Mouse (Mus musculus) midbrain, embryonic 11.5 days (tissue): ENCODE measurements around the gene Nckap5l. TPM values are rescaled to one million over a fixed set of nuclear protein-coding genes. Genes with fewer than 3 reads are reported as not detected.
A peak's percentile ranks its signal among the peaks of the same experiment; 100 is the strongest.

Source experiments
- ATAC-seq: fragments of 200-750 bp; cut with Nextera tagmentation; 2 replicates; pipeline ENCODE4 v1.8.0; 2017; ENCODE audit warnings: moderate TSS enrichment, moderate library complexity; ENCODE audit not compliant: low FRiP score
- DNase-seq: peaks from one replicate; pipeline ENCODE4 v3.0.0; 2015; ENCODE audit warnings: low spot score; ENCODE audit errors: missing footprints
- H3K27ac ChIP-seq: fragments of 300-500 bp; sonication (generic); 2 replicates; pipeline ENCODE4 v1.5.1; 2014; ENCODE audit warnings: low read depth, low read length
- H3K27me3 ChIP-seq: fragments of 300-500 bp; sonication (generic); 2 replicates; pipeline ENCODE4 v1.6.1; 2014; ENCODE audit warnings: mild to moderate bottlenecking, low read length, moderate library complexity, mixed read lengths; ENCODE audit not compliant: control insufficient read depth, insufficient read depth
- H3K36me3 ChIP-seq: fragments of 300-500 bp; sonication (generic); 2 replicates; pipeline ENCODE4 v1.6.1; 2014; ENCODE audit warnings: mild to moderate bottlenecking, low read length, moderate library complexity, mixed read lengths; ENCODE audit not compliant: control insufficient read depth, insufficient read depth
- H3K4me1 ChIP-seq: fragments of 300-500 bp; sonication (generic); 2 replicates; pipeline ENCODE4 v1.6.1; 2014; ENCODE audit warnings: low read length; ENCODE audit not compliant: control insufficient read depth, insufficient read depth
- H3K4me2 ChIP-seq: fragments of 300-500 bp; sonication (generic); 2 replicates; pipeline ENCODE4 v1.6.1; 2014; ENCODE audit warnings: mild to moderate bottlenecking, moderate library complexity
- H3K4me3 ChIP-seq: fragments of 300-500 bp; sonication (generic); 2 replicates; pipeline ENCODE4 v1.5.1; 2014; ENCODE audit warnings: low read depth, low read length
- H3K9ac ChIP-seq: fragments of 300-500 bp; sonication (generic); 2 replicates; pipeline ENCODE4 v1.6.1; 2014; ENCODE audit warnings: low read length
- H3K9me3 ChIP-seq: fragments of 300-500 bp; sonication (generic); 2 replicates; pipeline ENCODE4 v1.6.1; 2016; ENCODE audit warnings: low read length; ENCODE audit not compliant: control insufficient read depth
- WGBS: fragments of 180-500 bp; shearing (Covaris S2); extraction: QIAGEN DNeasy Blood & Tissue Kit; methylation state at CpG from one replicate; pipeline ENCODE4 v1.1.7; 2014; 5-methylcytosine and 5-hydroxymethylcytosine counted together
- polyA plus RNA-seq: library from polyadenylated mRNA; unstranded; fragments of >200 nt; fragmentation: Nextera tagmentation; extraction: Ambion mirVana; gene quantifications from 2 replicates; pipeline ENCODE4 v1.2.1, GENCODE M21; 2014

Gene Nckap5l
- polyA plus RNA-seq, 1 experiment from 2014 or later = 9.4 TPM

- Histone ChIP-seq H3K27me3 (no peaks in the 10 kb centered on the region), H3K4me2 (no peak overlapping the region), H3K36me3 (peaks cover 12% of the 10 kb centered on the region), H3K4me1 (peaks cover 10% of the 10 kb centered on the region), H3K27ac (no peak overlapping the region), H3K9ac (no peak overlapping the region), H3K9me3 (no peaks in the 10 kb centered on the region), H3K4me3 (no peak overlapping the region)
- WGBS = 93% methylated on average over 10 of the region's 10 CpGs
- peak; percentile 41 for DNase-seq
- no peak for ATAC-seq
Observed at GRCm38 (mm10) chr15:99423131-99423530, 34.4 kb downstream of the Nckap5l start.

- Histone ChIP-seq H3K4me3 (no peak overlapping the region), H3K9me3 (no peaks in the 10 kb centered on the region), H3K27ac (no peak overlapping the region), H3K36me3 (peaks cover 12% of the 10 kb centered on the region), H3K4me1 (peaks cover 10% of the 10 kb centered on the region), H3K27me3 (no peaks in the 10 kb centered on the region), H3K9ac (no peak overlapping the region), H3K4me2 (no peak overlapping the region)
- DNase-seq = peak; percentile 74
- WGBS = 92% methylated on average over 23 of the region's 23 CpGs
- no peak for ATAC-seq
Observed at GRCm38 (mm10) chr15:99422551-99422950, 35.0 kb downstream of the Nckap5l start.

- Histone ChIP-seq H3K4me2 (no peak overlapping the region), H3K27ac (peak overlapping the region; percentile 12; the same call in 1 of the 2 replicates), H3K36me3 (peaks cover 8% of the 10 kb centered on the region; the same call in 1 of the 2 replicates), H3K9ac (no peak overlapping the region), H3K4me3 (no peak overlapping the region), H3K4me1 (peaks cover 10% of the 10 kb centered on the region), H3K27me3 (no peaks in the 10 kb centered on the region), H3K9me3 (no peaks in the 10 kb centered on the region)
- DNase-seq = peak; percentile 82
- 90% methylated on average over 8 of the region's 8 CpGs for WGBS
- ATAC-seq = no peak
Observed at GRCm38 (mm10) chr15:99421676-99422075, 35.9 kb downstream of the Nckap5l start.

GRCm38 (mm10) chr15:99421152-99421551, 36.4 kb downstream of the Nckap5l start:
- Histone ChIP-seq H3K4me2 (no peak overlapping the region; the same call in 1 of the 2 replicates), H3K27ac (peak overlapping the region; percentile 87), H3K27me3 (no peaks in the 10 kb centered on the region), H3K4me3 (no peak overlapping the region), H3K4me1 (peaks cover 10% of the 10 kb centered on the region), H3K36me3 (peaks cover 6% of the 10 kb centered on the region; the same call in 1 of the 2 replicates), H3K9ac (no peak overlapping the region), H3K9me3 (no peaks in the 10 kb centered on the region)
- 82% methylated on average over 9 of the region's 9 CpGs for WGBS
- peak; percentile 90 for DNase-seq
- peak; percentile 17; the same call in 1 of the 2 replicates for ATAC-seq

- WGBS = 9% methylated on average over 12 of the region's 12 CpGs
- no peaks in the 10 kb centered on the region for H3K9me3 ChIP-seq
- peaks cover 10% of the 10 kb centered on the region for H3K4me1 ChIP-seq
- H3K4me3 ChIP-seq = no peak overlapping the region
- ATAC-seq (peak; percentile 84), DNase-seq (peak; percentile 96)
- H3K27ac ChIP-seq = peak overlapping the region; percentile 87
- H3K9ac ChIP-seq = peak overlapping the region; percentile 52; the same call in 1 of the 2 replicates
- peaks cover 6% of the 10 kb centered on the region; the same call in 1 of the 2 replicates for H3K36me3 ChIP-seq
- H3K27me3 ChIP-seq = no peaks in the 10 kb centered on the region
- H3K4me2 ChIP-seq = peak overlapping the region; percentile 32
Observed at GRCm38 (mm10) chr15:99420521-99421014, 37.0 kb downstream of the Nckap5l start.

- H3K4me1 ChIP-seq = peaks cover 10% of the 10 kb centered on the region
- 26% methylated on average over 5 of the region's 5 CpGs for WGBS
- H3K27ac ChIP-seq = peak overlapping the region; percentile 87
- H3K4me2 ChIP-seq = peak overlapping the region; percentile 32; the same call in 1 of the 2 replicates
- H3K36me3 ChIP-seq = peaks cover 6% of the 10 kb centered on the region; the same call in 1 of the 2 replicates
- ATAC-seq (no peak), DNase-seq (no peak)
- H3K27me3 ChIP-seq = no peaks in the 10 kb centered on the region
- H3K4me3 ChIP-seq = no peak overlapping the region
- peak overlapping the region; percentile 52; the same call in 1 of the 2 replicates for H3K9ac ChIP-seq
- no peaks in the 10 kb centered on the region for H3K9me3 ChIP-seq
Observed at GRCm38 (mm10) chr15:99420101-99420500, 37.4 kb downstream of the Nckap5l start.

GRCm38 (mm10) chr15:99417692-99418271, 39.8 kb downstream of the Nckap5l start:
- Histone ChIP-seq H3K4me3 (no peak overlapping the region), H3K9ac (no peak overlapping the region), H3K36me3 (no peaks in the 10 kb centered on the region; the same call in 1 of the 2 replicates), H3K4me2 (no peak overlapping the region), H3K4me1 (peaks cover 10% of the 10 kb centered on the region), H3K27ac (no peak overlapping the region), H3K9me3 (no peaks in the 10 kb centered on the region), H3K27me3 (no peaks in the 10 kb centered on the region)
- ATAC-seq (no peak), DNase-seq (peak; percentile 37)
- 50% methylated on average over 17 of the region's 17 CpGs for WGBS

- Histone ChIP-seq H3K4me1 (peaks cover 10% of the 10 kb centered on the region), H3K4me3 (no peak overlapping the region), H3K9ac (no peak overlapping the region), H3K27me3 (no peaks in the 10 kb centered on the region), H3K9me3 (no peaks in the 10 kb centered on the region), H3K27ac (no peak overlapping the region), H3K36me3 (no peaks in the 10 kb centered on the region), H3K4me2 (no peak overlapping the region)
- DNase-seq = no peak
- no peak for ATAC-seq
- 47% methylated on average over 4 of the region's 4 CpGs for WGBS
Observed at GRCm38 (mm10) chr15:99416957-99417356, 40.6 kb downstream of the Nckap5l start.

GRCm38 (mm10) chr15:99416348-99416882, 41.1 kb downstream of the Nckap5l start:
- DNase-seq = peak; percentile 98
- Histone ChIP-seq H3K27ac (no peak overlapping the region), H3K36me3 (no peaks in the 10 kb centered on the region), H3K4me2 (no peak overlapping the region), H3K4me1 (peaks cover 10% of the 10 kb centered on the region), H3K9ac (no peak overlapping the region), H3K9me3 (no peaks in the 10 kb centered on the region), H3K4me3 (no peak overlapping the region), H3K27me3 (no peaks in the 10 kb centered on the region)
- whole genome bisulfite sequencing = 26% methylated on average over 13 of the region's 13 CpGs
- ATAC-seq = no peak
